ENCODE assay signal across 8 mouse cellular contexts in genomic region chr5:149428810-149429255, GRCm38 (mm10). TPM values are rescaled to one million over a fixed set of nuclear protein-coding genes. Genes with fewer than 3 reads are reported as not detected.
DNase-seq lines count a peak whose midpoint lies in the region; ATAC-seq and TF ChIP-seq lines count a peak whose summit lies in the region.

No protein-coding gene starts in this region.

- H3K9me3 ChIP-seq in forebrain, postnatal 0 days (ENCODE audit: low read length), result no peaks in the 10 kb centered on the region
- no peaks in the 10 kb centered on the region for H3K9me3 ChIP-seq in hindbrain, embryonic 12.5 days (replicated peaks)
- H3K9me3 ChIP-seq in limb, embryonic 12.5 days, result no peaks in the 10 kb centered on the region
- no peaks in the 10 kb centered on the region for H3K9me3 ChIP-seq in midbrain, embryonic 13.5 days

- no peaks in the 10 kb centered on the region for H3K36me3 ChIP-seq in forebrain, postnatal 0 days (ENCODE audit: insufficient read depth)
- no peaks in the 10 kb centered on the region for H3K36me3 ChIP-seq in hindbrain, embryonic 12.5 days
- H3K36me3 ChIP-seq in limb, embryonic 12.5 days, result no peaks in the 10 kb centered on the region
- no peaks in the 10 kb centered on the region for H3K36me3 ChIP-seq in midbrain, embryonic 13.5 days

- DNase-seq in cerebellum, adult 11-12 months, result peak; percentile 77
- DNase-seq in forebrain, postnatal 0 days, result no peak
- DNase-seq in thymus, postnatal 0 days (ENCODE audit: low spot score), result peak; percentile 86
- no peak for DNase-seq in right cerebral cortex, adult 18-20 months

- no peak overlapping the region for H3K9ac ChIP-seq in forebrain, postnatal 0 days
- no peak overlapping the region for H3K9ac ChIP-seq in hindbrain, embryonic 12.5 days
- no peak overlapping the region for H3K9ac ChIP-seq in limb, embryonic 12.5 days (replicated peaks)
- H3K9ac ChIP-seq in midbrain, embryonic 13.5 days (replicated peaks), result no peak overlapping the region

- no peak overlapping the region for H3K4me3 ChIP-seq in forebrain, postnatal 0 days (ENCODE audit: low read depth, low read length)
- no peak overlapping the region for H3K4me3 ChIP-seq in hindbrain, embryonic 12.5 days
- no peak overlapping the region for H3K4me3 ChIP-seq in limb, embryonic 12.5 days (replicated peaks)
- no peak overlapping the region for H3K4me3 ChIP-seq in midbrain, embryonic 13.5 days (replicated peaks)

- H3K4me1 ChIP-seq in forebrain, postnatal 0 days (ENCODE audit: insufficient read depth), result 0 out of 2 replicates have a peak, but pooled peaks cover 13% of the 10 kb centered on the region
- peaks cover 15% of the 10 kb centered on the region for H3K4me1 ChIP-seq in hindbrain, embryonic 12.5 days
- H3K4me1 ChIP-seq in limb, embryonic 12.5 days (replicated peaks), result peaks cover 20% of the 10 kb centered on the region
- H3K4me1 ChIP-seq in midbrain, embryonic 13.5 days (replicated peaks), result peaks cover 19% of the 10 kb centered on the region

- no peaks in the 10 kb centered on the region for H3K27me3 ChIP-seq in forebrain, postnatal 0 days (ENCODE audit: insufficient read depth, low read length)
- H3K27me3 ChIP-seq in hindbrain, embryonic 12.5 days, result no peaks in the 10 kb centered on the region
- no peaks in the 10 kb centered on the region for H3K27me3 ChIP-seq in limb, embryonic 12.5 days
- H3K27me3 ChIP-seq in midbrain, embryonic 13.5 days, result 0 out of 2 replicates have a peak, but pooled peaks cover 3% of the 10 kb centered on the region

- peak; percentile 81 for ATAC-seq in CD4-positive, CD25-positive, alpha-beta regulatory T cell, adult 4 months
- ATAC-seq in forebrain, postnatal 0 days, result peak; percentile 41
- peak; percentile 38; the same call in 1 of the 2 replicates for ATAC-seq in hindbrain, embryonic 12.5 days (ENCODE audit: low FRiP score)
- ATAC-seq in limb, embryonic 12.5 days (ENCODE audit: insufficient number of reproducible peaks, insufficient read depth, low FRiP score, low TSS enrichment, low read depth), result peak; percentile 65; the same call in 1 of the 2 replicates
- peak; percentile 71 for ATAC-seq in midbrain, embryonic 13.5 days

- H3K27ac ChIP-seq in forebrain, postnatal 0 days (ENCODE audit: low read depth, low read length), result peak overlapping the region; percentile 62
- peak overlapping the region; percentile 72 for H3K27ac ChIP-seq in hindbrain, embryonic 12.5 days
- peak overlapping the region; percentile 86 for H3K27ac ChIP-seq in limb, embryonic 12.5 days
- H3K27ac ChIP-seq in midbrain, embryonic 13.5 days, result peak overlapping the region; percentile 75

- TF ChIP-seq CTCF in forebrain, postnatal 0 days (IDR thresholded peaks at IDR 0.05; ENCODE audit: low read depth), result no peak

- no peak overlapping the region for H3K4me2 ChIP-seq in forebrain, postnatal 0 days (ENCODE audit: low read depth)
- H3K4me2 ChIP-seq in hindbrain, embryonic 12.5 days (replicated peaks), result no peak overlapping the region
- peak overlapping the region; percentile 34 for H3K4me2 ChIP-seq in limb, embryonic 12.5 days
- H3K4me2 ChIP-seq in midbrain, embryonic 13.5 days (replicated peaks), result no peak overlapping the region

- WGBS in forebrain, postnatal 0 days, result 26% methylated on average over 2 of the region's 2 CpGs
- WGBS in hindbrain, embryonic 12.5 days, result 42% methylated on average over 2 of the region's 2 CpGs
- 48% methylated on average over 2 of the region's 2 CpGs for WGBS in limb, embryonic 12.5 days
- WGBS in midbrain, embryonic 13.5 days, result 28% methylated on average over 2 of the region's 2 CpGs

RNA-seq across cellular contexts. Expression of gene Tex26, which starts 10.6 kb away (rescaled TPM):
- not detected for polyA plus RNA-seq in CD4-positive, CD25-positive, alpha-beta regulatory T cell, adult 4 months (2017; shearing (Covaris generic))
- 0.14 and 2.8 TPM in 2 replicates for total RNA-seq in forebrain, postnatal 0 days (2014; rRNA removed)
- 1.5 and 1.8 TPM in 2 replicates for polyA plus RNA-seq in forebrain, postnatal 0 days (2015; fragmentation: Nextera tagmentation; extraction: Ambion mirVana)
- polyA plus RNA-seq in hindbrain, embryonic 12.5 days (2016; fragmentation: Nextera tagmentation; extraction: Ambion mirVana), result 1.1 and 1.2 TPM in 2 replicates
- 0.14 and 0.38 TPM in 2 replicates for polyA plus RNA-seq in limb, embryonic 12.5 days (2016; fragmentation: Nextera tagmentation; extraction: Ambion mirVana)
- polyA plus RNA-seq in midbrain, embryonic 13.5 days (2015; fragmentation: Nextera tagmentation; extraction: Ambion mirVana), result 2.3 and 2.5 TPM in 2 replicates
- 0.44 and 0.91 TPM in 2 replicates for polyA plus RNA-seq in thymus, postnatal 0 days (2015; fragmentation: Nextera tagmentation; extraction: Ambion mirVana)

RNA-seq across cellular contexts. Expression of gene Medag, which starts 17.3 kb away (rescaled TPM):
- 1 to 10 TPM; 2.4 to 2.7 TPM for polyA plus RNA-seq in CD4-positive, CD25-positive, alpha-beta regulatory T cell, adult 4 months (2017; shearing (Covaris generic))
- 1.7 and 2.1 TPM in 2 replicates for total RNA-seq in forebrain, postnatal 0 days (2014; rRNA removed)
- 1.1 and 1.8 TPM in 2 replicates for polyA plus RNA-seq in forebrain, postnatal 0 days (2015; fragmentation: Nextera tagmentation; extraction: Ambion mirVana)
- polyA plus RNA-seq in hindbrain, embryonic 12.5 days (2016; fragmentation: Nextera tagmentation; extraction: Ambion mirVana), result 1.0 and 1.1 TPM in 2 replicates
- polyA plus RNA-seq in limb, embryonic 12.5 days (2016; fragmentation: Nextera tagmentation; extraction: Ambion mirVana), result 0.44 and 0.47 TPM in 2 replicates
- 1.9 and 2.3 TPM in 2 replicates for polyA plus RNA-seq in midbrain, embryonic 13.5 days (2015; fragmentation: Nextera tagmentation; extraction: Ambion mirVana)
- 1.3 and 2.0 TPM in 2 replicates for polyA plus RNA-seq in thymus, postnatal 0 days (2015; fragmentation: Nextera tagmentation; extraction: Ambion mirVana)

Comparison
In these comparisons a context has a peak if more than half of its experiments do, and no peak if none do; other contexts are left out.
1. DNase-seq: peak in cerebellum, adult 11-12 months (single experiment) and thymus, postnatal 0 days (single experiment); none in forebrain, postnatal 0 days (single experiment) and right cerebral cortex, adult 18-20 months (single experiment).
2. Peak in every context shown above with its lines, with median percentiles within 50 percentile points of each other: ATAC-seq and H3K27ac ChIP-seq.